Mouse (Mus musculus): Measurements from ENCODE around the gene Pdpn.

DNA sequence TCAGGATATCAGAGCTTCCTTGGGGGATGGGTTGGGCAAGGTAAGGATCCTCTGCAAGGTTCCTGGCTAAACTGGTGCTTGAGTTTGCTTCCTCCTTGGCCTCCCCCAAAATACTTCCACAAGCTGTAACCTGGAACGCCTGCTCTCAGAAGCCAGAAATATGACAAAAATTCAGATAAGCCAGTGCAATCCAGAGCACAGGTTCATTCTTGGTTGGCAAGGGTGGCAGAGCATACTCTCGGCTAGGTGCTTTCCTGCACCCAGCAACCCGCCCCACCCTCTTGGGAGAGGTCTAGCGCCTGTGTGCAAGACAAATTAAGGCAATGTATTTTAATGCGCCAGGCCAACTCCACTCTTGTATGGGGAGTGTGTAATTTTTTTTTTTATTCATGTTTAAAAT lies 3.2 kb downstream of the Pdpn start:
- no peak for TF ChIP-seq CTCF (IDR thresholded peaks at IDR 0.05; ENCODE audit: borderline replicate concordance, control insufficient read depth, extremely low read depth, insufficient read depth, low read length, poor library complexity)
- TF ChIP-seq POLR2A (IDR thresholded peaks at IDR 0.05; ENCODE audit: control insufficient read depth, extremely low read depth, insufficient read depth, low read length, poor library complexity): no peak
